Mouse (Mus musculus) layer of hippocampus, adult 2 months (tissue): ENCODE data around the gene Frk. TPM values are rescaled to one million over a fixed set of nuclear protein-coding genes. Genes with fewer than 3 reads are reported as not detected.
"Not testable (repeated sequence)": the region's sequence is repeated elsewhere in the genome, so short reads cannot be mapped to it uniquely, and the experiment has no call there.

Experiments
- DNase-seq, 2 experiments: peaks; one replicate each; pipeline ENCODE4 v3.0.0; 2022; ENCODE audit warnings: low spot score in 2 of 2
- H3K27ac ChIP-seq: fragments of 200-600 bp; 2 replicates; pipeline ENCODE4 v1.8.1; 2022
- H3K4me3 ChIP-seq: fragments of 200-600 bp; 2 replicates; pipeline ENCODE4 v1.8.1; 2022; ENCODE audit warnings: mild to moderate bottlenecking
- CTCF ChIP-seq: fragments of 200-600 bp; conservative IDR thresholded peaks from 2 replicates; pipeline ENCODE4 v1.8.1; 2022; ENCODE audit warnings: antibody characterized with exemption, mild to moderate bottlenecking, moderate library complexity
- total RNA-seq, 2 experiments: library from RNA; stranded (reverse); gene quantifications; 2 replicates each; pipeline ENCODE4 v1.2.3; 2021

Gene Frk
- total RNA-seq, 2 experiments from 2014 or later = 0.13 to 0.42 TPM

GRCm38 (mm10) chr10:34525598-34525997 lies 42.4 kb downstream of the Frk start:
- Histone ChIP-seq H3K4me3 (no peak overlapping the region), H3K27ac (no peak overlapping the region)
- DNase-seq = no peak
- no peak for TF ChIP-seq CTCF

DNA sequence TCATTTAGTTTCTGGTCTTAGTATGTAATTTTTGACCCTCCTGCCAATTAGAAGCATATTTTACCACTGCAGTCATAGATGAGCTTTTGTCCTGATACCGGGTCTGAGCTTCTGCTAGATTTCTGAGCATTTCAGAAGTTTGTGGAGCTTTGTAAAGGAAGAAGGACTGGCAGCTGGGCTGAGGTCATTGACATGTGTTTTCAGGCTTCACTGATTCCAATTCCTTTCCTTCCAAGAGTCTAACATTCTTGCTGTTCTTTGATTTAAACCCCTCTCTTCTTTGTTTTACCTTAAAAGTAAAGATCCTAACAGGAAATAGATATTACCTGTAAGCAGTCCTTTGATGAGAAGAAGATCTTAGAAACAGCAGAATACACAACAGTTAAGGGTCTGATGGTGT lies 48.6 kb downstream of the Frk start:
- no peak overlapping the region for H3K27ac ChIP-seq
- TF ChIP-seq CTCF = no peak
- H3K4me3 ChIP-seq = no peak overlapping the region
- no peak for DNase-seq

- Histone ChIP-seq H3K4me3 (no peak overlapping the region), H3K27ac (no peak overlapping the region)
- TF ChIP-seq CTCF = no peak
- DNase-seq = no peak
Observed at GRCm38 (mm10) chr10:34532507-34532906, 49.3 kb downstream of the Frk start.

DNA sequence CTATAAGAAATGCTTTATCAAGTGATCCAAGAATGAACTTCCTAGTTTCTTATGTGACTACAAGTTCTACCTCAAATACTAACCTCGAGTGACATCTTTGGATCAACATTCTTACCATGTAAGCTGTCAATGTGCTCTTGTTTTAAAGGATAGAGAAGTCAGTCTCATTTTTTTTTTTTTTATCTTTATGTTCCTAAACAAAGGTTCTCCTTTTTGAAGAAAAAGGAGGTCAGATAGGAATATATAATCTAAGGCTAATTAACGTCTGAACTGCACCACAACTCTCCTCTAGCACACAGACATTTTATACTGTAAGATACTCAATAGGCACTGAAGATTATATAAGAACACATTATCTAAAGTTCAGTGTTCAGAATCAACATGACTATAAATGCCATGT lies 57.5 kb downstream of the Frk start:
- no peak overlapping the region for H3K27ac ChIP-seq
- no peak for TF ChIP-seq CTCF
- no peak overlapping the region for H3K4me3 ChIP-seq
- DNase-seq = no peak

DNA sequence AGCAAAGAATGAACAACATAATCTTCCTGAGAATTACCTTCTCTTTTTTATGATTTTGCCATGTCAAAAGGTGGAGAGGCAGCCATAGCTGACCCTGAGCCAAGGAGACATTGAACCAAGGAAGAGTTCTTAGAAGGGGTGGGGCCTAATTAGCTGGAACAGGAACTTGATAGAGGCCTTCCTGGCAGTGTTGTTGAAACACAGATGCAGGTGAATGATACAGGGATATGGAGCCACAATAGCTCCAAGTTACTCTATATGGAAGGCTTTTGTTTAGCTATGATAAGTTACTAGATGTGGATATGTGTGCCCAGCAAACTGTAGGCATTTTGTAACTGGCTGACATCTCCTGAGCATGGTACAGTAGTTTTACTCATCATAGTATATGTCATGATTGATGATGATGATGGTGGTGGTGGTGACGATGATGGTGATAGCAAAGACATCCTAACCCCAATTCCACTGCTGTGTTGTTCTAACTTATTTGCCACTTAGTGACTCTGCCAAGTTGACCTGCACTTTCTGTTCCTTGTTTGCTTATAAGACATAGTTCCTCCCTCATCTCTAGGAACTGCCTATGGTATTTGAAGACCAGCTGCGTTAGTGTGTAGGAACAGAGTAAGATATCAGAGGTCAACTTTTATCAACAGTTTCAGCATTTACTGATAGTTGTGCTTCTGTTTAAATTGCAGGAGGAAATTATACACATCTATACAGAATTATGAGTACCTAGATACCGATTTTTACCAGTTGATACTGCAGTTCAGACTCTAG lies 58.7 kb downstream of the Frk start:
- H3K27ac ChIP-seq = no peak overlapping the region
- TF ChIP-seq CTCF = no peak
- no peak for DNase-seq
- no peak overlapping the region for H3K4me3 ChIP-seq

DNA sequence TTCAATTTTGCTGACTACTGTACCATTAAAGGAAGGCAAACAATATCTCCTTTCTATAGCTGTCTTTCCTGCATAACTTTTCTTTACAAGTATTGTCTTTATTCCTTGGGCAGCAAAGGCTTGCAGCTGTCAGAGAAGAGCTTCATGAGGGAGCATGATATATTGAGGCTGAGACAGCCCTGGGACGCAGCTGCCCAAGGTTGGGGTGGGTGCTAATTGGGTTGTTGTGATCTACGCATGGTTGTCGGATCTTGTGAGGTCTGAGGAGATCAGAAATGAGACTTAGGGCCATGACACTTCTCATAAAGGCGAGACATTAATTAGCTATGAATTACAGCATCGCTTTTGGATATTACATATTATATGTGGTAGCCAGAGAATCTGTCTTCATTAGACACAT lies 67.4 kb downstream of the Frk start:
- no peak for TF ChIP-seq CTCF
- DNase-seq = no peak
- no peak overlapping the region for H3K27ac ChIP-seq
- no peak overlapping the region for H3K4me3 ChIP-seq

DNA sequence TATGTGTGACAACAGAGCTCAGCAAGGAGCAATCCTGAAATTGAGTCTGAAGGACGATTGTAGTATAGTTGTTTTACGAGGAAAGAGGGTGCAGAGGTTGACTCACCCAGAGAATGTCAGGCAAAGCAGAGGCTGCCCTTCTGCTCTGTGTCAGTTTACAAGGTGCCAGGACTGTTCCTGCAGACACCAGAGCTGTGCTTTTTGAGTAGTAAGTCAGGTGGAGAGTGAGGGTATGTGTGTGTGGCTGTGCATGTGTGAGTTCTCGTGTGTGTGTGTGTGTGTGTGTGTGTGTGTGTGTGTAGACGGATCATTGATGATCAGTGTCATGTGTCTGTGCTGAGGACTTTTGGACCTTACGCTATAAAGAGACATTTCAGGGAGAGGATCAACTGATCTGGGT lies 68.4 kb downstream of the Frk start:
- no peak for TF ChIP-seq CTCF
- no peak overlapping the region for H3K4me3 ChIP-seq
- DNase-seq = no peak
- H3K27ac ChIP-seq = no peak overlapping the region

GRCm38 (mm10) chr10:34563518-34564176 lies 80.4 kb downstream of the Frk start:
- H3K27ac ChIP-seq = no peak overlapping the region
- DNase-seq = no peak
- no peak for TF ChIP-seq CTCF
- no peak overlapping the region for H3K4me3 ChIP-seq

DNA sequence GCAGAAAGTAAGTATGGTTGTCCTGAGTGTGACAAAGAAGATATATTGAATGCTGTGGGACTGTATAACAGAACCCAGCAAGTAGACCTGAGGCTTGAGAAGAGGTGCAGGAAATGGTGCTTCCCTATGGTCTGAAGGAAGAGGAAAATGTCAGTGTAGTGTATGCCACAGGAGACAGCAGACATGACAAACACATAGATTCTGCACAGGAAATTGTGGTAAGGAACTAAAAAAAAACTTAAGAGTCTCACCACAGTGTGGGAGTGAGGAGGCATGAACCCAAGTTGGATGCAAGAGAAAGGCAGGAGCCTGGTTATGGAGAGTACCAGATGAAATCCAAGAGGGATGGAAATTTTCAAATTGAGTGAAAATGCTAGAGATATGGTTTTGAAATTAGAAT lies 132.3 kb downstream of the Frk start:
- no peak for DNase-seq
- Histone ChIP-seq H3K27ac (no peak overlapping the region), H3K4me3 (no peak overlapping the region)
- TF ChIP-seq CTCF = no peak

- no peak overlapping the region for H3K4me3 ChIP-seq
- peak; percentile 76 for TF ChIP-seq CTCF
- DNase-seq = peak; percentile 7 to 26
- no peak overlapping the region for H3K27ac ChIP-seq
Observed at GRCm38 (mm10) chr10:34617216-34617615, 134.0 kb downstream of the Frk start.

- Histone ChIP-seq H3K27ac (no peak overlapping the region), H3K4me3 (no peak overlapping the region)
- TF ChIP-seq CTCF = no peak
- DNase-seq = no peak
Observed at GRCm38 (mm10) chr10:34618490-34618889, 135.3 kb downstream of the Frk start.

GRCm38 (mm10) chr10:34620540-34620939 lies 137.3 kb downstream of the Frk start:
- not testable (repeated sequence) for DNase-seq, H3K4me3 ChIP-seq, H3K27ac ChIP-seq

DNA sequence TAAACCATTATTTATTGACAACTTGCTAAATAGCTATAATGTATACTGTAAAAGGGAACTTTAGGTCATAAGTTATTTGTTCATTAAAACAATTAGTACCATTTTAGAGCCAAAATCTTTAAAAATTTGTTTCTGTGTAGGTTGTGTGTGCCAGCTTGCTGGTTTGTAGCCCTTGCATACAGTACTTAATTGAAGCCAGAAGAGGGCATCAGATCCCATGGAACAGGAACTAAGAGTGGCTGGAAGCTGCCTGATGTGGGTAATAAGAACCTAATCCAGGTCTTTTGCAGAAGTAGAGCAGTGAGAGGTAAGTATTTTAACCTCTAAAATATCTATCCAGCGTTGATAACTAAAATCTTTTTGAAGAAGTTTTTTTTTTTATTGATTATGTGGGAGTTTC lies 155.0 kb downstream of the Frk start:
- Histone ChIP-seq H3K4me3 (no peak overlapping the region), H3K27ac (no peak overlapping the region)
- DNase-seq = no peak
- peak; percentile 58 for TF ChIP-seq CTCF

Other genes starting within 250 kb of the Frk start
- gene Tspyl1, start 201.2 kb upstream of the Frk start, total RNA-seq = 100 to 1,000 TPM; 163 to 172 TPM
- gene Tspyl4, start 186.0 kb upstream of the Frk start, total RNA-seq = 100 to 1,000 TPM; 348 to 365 TPM
- gene Col10a1, start 93.4 kb upstream of the Frk start, total RNA-seq = not detected
- gene Nt5dc1, start 64.8 kb upstream of the Frk start, total RNA-seq = 1 to 10 TPM; 3.9 to 4.0 TPM